Mouse (Mus musculus) stomach, embryonic 15.5 days (tissue): Measurements from ENCODE around the gene Rab5if. TPM values are rescaled to one million over a fixed set of nuclear protein-coding genes. Genes with fewer than 3 reads are reported as not detected.
"Not testable (repeated sequence)": the region's sequence is repeated elsewhere in the genome, so short reads cannot be mapped to it uniquely, and the experiment has no call there.

Experiments used
- ATAC-seq: fragments of 200-750 bp; cut with Nextera tagmentation; 2 replicates; pipeline ENCODE4 v1.8.0; 2017; ENCODE audit warnings: low read depth, moderate number of reproducible peaks, moderate TSS enrichment; ENCODE audit not compliant: insufficient read depth, low FRiP score
- H3K27ac ChIP-seq: fragments of 300-500 bp; sonication (generic); 2 replicates; pipeline ENCODE4 v1.5.1; 2015; ENCODE audit warnings: mild to moderate bottlenecking, inconsistent platforms
- H3K27me3 ChIP-seq: fragments of 300-500 bp; sonication (generic); replicated peaks from 2 replicates; pipeline ENCODE4 v1.6.1; 2015; ENCODE audit warnings: inconsistent platforms
- H3K36me3 ChIP-seq: fragments of 300-500 bp; sonication (generic); 2 replicates; pipeline ENCODE4 v1.6.1; 2015; ENCODE audit warnings: inconsistent platforms
- H3K4me1 ChIP-seq: fragments of 300-500 bp; sonication (generic); 2 replicates; pipeline ENCODE4 v1.6.1; 2015; ENCODE audit warnings: inconsistent platforms
- H3K4me2 ChIP-seq: fragments of 300-500 bp; sonication (generic); 2 replicates; pipeline ENCODE4 v1.6.1; 2015; ENCODE audit warnings: mild to moderate bottlenecking, inconsistent platforms
- H3K4me3 ChIP-seq: fragments of 300-500 bp; sonication (generic); replicated peaks from 2 replicates; pipeline ENCODE4 v1.5.1; 2015; ENCODE audit warnings: inconsistent platforms
- H3K9ac ChIP-seq: fragments of 300-500 bp; sonication (generic); 2 replicates; pipeline ENCODE4 v1.6.1; 2015; ENCODE audit warnings: inconsistent platforms
- H3K9me3 ChIP-seq: fragments of 300-500 bp; sonication (generic); 2 replicates; pipeline ENCODE4 v1.6.1; 2016; ENCODE audit warnings: inconsistent platforms
- WGBS: fragments of 180-500 bp; shearing (Covaris S2); methylation state at CpG from one replicate; pipeline ENCODE4 v1.1.7; 2015; 5-methylcytosine and 5-hydroxymethylcytosine counted together
- polyA plus RNA-seq: library from polyadenylated mRNA; unstranded; fragments of >200 nt; fragmentation: Nextera tagmentation; extraction: Ambion mirVana; gene quantifications from 2 replicates; pipeline ENCODE4 v1.2.1, GENCODE M21; 2015

The Rab5if gene
- polyA plus RNA-seq, 1 experiment from 2014 or later = 224 TPM

- Histone ChIP-seq H3K4me3 (no peak overlapping the region), H3K9ac (no peak overlapping the region), H3K27ac (no peak overlapping the region), H3K27me3 (no peaks in the 10 kb centered on the region), H3K9me3 (no peaks in the 10 kb centered on the region), H3K4me1 (no peaks in the 10 kb centered on the region), H3K36me3 (no peaks in the 10 kb centered on the region), H3K4me2 (no peak overlapping the region)
- no peak for ATAC-seq
- WGBS = 69% methylated on average over 3 of the region's 3 CpGs
Measured at GRCm38 (mm10) chr2:156915559-156915958, 52.6 kb downstream of the Rab5if start.

- H3K9me3 ChIP-seq = no peaks in the 10 kb centered on the region
- H3K4me1 ChIP-seq = no peaks in the 10 kb centered on the region
- no peak overlapping the region for H3K27ac ChIP-seq
- 80% methylated on average over 3 of the region's 3 CpGs for WGBS
- no peak overlapping the region for H3K4me2 ChIP-seq
- no peaks in the 10 kb centered on the region for H3K27me3 ChIP-seq
- ATAC-seq = no peak
- H3K4me3 ChIP-seq = no peak overlapping the region
- no peak overlapping the region for H3K9ac ChIP-seq
- H3K36me3 ChIP-seq = no peaks in the 10 kb centered on the region
Measured at GRCm38 (mm10) chr2:156916419-156917125, 53.6 kb downstream of the Rab5if start.

DNA sequence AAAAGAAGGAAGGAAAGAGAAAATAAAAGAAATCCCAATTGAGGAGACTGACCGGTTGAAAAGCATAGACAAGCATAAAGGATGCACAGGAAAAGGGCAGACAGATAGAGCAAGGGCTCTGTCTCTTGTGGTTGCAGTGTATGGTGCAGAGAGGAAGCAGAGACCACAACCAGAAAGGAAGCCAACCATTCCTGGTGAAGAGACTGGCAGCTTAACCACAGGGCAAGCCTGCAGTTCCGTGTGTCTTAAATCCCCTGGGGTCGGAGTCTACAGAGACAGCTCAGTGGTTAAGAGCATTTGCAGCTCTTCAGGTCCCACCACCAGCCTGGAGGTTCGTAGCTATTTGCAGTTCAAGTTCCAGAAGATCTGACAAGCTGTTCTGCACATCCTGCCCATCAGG, 55.6 kb downstream of the Rab5if start:
- no peaks in the 10 kb centered on the region for H3K27me3 ChIP-seq
- no peak overlapping the region for H3K9ac ChIP-seq
- H3K36me3 ChIP-seq = no peaks in the 10 kb centered on the region
- H3K4me1 ChIP-seq = no peaks in the 10 kb centered on the region
- H3K4me2 ChIP-seq = no peak overlapping the region
- ATAC-seq = no peak
- H3K4me3 ChIP-seq = no peak overlapping the region
- H3K9me3 ChIP-seq = no peaks in the 10 kb centered on the region
- H3K27ac ChIP-seq = no peak overlapping the region
- WGBS = 54% methylated on average over 4 of the region's 4 CpGs

DNA sequence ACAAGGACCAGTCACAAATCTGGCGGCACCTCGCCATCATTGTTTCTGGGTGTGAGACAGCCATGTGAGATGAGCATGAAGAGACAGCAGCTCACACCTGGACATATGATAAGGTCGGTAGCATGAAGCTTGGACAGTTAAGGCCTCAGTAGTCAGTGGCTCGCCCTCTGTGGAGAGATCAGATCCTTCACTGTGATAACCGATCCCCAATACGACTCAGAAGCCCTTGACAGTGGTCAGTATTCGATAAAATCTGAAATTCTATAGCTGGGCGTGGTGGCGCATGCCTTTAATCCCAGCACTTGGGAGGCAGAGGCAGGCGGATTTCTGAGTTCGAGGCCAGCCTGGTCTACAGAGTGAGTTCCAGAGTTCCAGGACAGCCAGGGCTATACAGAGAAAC, 56.3 kb downstream of the Rab5if start:
- ATAC-seq, H3K9ac ChIP-seq, H3K36me3 ChIP-seq, H3K27me3 ChIP-seq, H3K27ac ChIP-seq, H3K4me2 ChIP-seq, H3K4me3 ChIP-seq, H3K9me3 ChIP-seq, H3K4me1 ChIP-seq: not testable (repeated sequence)
- 86% methylated on average over 11 of the region's 11 CpGs for WGBS

- H3K9ac ChIP-seq = no peak overlapping the region
- H3K27ac ChIP-seq = no peak overlapping the region
- WGBS = 42% methylated on average over 2 of the region's 2 CpGs
- H3K4me3 ChIP-seq = no peak overlapping the region
- no peaks in the 10 kb centered on the region for H3K36me3 ChIP-seq
- no peak overlapping the region for H3K4me2 ChIP-seq
- ATAC-seq = no peak
- no peaks in the 10 kb centered on the region for H3K9me3 ChIP-seq
- H3K4me1 ChIP-seq = no peaks in the 10 kb centered on the region
- H3K27me3 ChIP-seq = no peaks in the 10 kb centered on the region
Measured at GRCm38 (mm10) chr2:156919796-156920195, 56.9 kb downstream of the Rab5if start.

DNA sequence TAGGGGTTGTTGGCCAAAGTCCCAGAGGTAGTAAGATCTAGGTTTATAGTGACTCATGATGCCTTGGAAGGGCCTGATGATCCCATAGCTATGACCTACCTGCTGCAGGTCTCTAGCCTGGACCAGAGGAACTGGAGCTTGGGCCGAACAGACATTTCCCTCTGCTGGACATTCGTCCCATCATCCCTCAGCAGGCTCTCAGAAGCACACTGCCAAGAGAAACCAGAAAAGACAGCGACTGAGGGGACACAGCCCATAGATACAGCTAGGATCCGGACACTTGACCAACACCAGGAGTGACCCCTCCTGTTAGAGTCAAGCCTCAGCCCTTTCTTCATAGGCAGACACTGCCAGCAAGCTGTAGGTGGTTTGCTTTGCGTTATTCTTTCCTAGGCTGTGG, 60.1 kb downstream of the Rab5if start:
- Histone ChIP-seq H3K4me3 (no peak overlapping the region), H3K27me3 (no peaks in the 10 kb centered on the region), H3K27ac (no peak overlapping the region), H3K4me2 (no peak overlapping the region), H3K4me1 (no peaks in the 10 kb centered on the region), H3K9ac (no peak overlapping the region), H3K36me3 (no peaks in the 10 kb centered on the region), H3K9me3 (no peaks in the 10 kb centered on the region)
- 86% methylated on average over 5 of the region's 5 CpGs for WGBS
- no peak for ATAC-seq

Other genes with a start within 250 kb of the Rab5if start
- 56.3 and 57.0 TPM in 2 replicates for gene Dlgap4, start 249.4 kb upstream of the Rab5if start, polyA plus RNA-seq
- gene Myl9, start 87.7 kb upstream of the Rab5if start, polyA plus RNA-seq = 1,258 and 1,308 TPM in 2 replicates
- 41.5 and 45.9 TPM in 2 replicates for gene Tgif2, start 23.1 kb upstream of the Rab5if start, polyA plus RNA-seq
- gene 4930518I15Rik, start 5.2 kb upstream of the Rab5if start, polyA plus RNA-seq = 8.1 and 9.1 TPM in 2 replicates
- 0.34 and 0.58 TPM in 2 replicates for gene Sla2, start 24.1 kb downstream of the Rab5if start, polyA plus RNA-seq
- 39.5 and 44.0 TPM in 2 replicates for gene Ndrg3, start 128.9 kb downstream of the Rab5if start, polyA plus RNA-seq
- gene Dsn1, start 144.0 kb downstream of the Rab5if start, polyA plus RNA-seq = 27.3 and 29.6 TPM in 2 replicates
- 3.6 and 4.2 TPM in 2 replicates for gene Soga1, start 216.1 kb downstream of the Rab5if start, polyA plus RNA-seq
- gene Tldc2, start 223.9 kb downstream of the Rab5if start, polyA plus RNA-seq = not detected in 2 replicates